Mouse (Mus musculus) lung, postnatal 14 days (tissue): ENCODE data around the gene Plcb2.
A peak's percentile ranks its signal among the peaks of the same experiment; 100 is the strongest.

ENCODE experiments used
- DNase-seq: peaks from one replicate; pipeline ENCODE4 v3.0.0; 2021

Plcb2 gene

DNA sequence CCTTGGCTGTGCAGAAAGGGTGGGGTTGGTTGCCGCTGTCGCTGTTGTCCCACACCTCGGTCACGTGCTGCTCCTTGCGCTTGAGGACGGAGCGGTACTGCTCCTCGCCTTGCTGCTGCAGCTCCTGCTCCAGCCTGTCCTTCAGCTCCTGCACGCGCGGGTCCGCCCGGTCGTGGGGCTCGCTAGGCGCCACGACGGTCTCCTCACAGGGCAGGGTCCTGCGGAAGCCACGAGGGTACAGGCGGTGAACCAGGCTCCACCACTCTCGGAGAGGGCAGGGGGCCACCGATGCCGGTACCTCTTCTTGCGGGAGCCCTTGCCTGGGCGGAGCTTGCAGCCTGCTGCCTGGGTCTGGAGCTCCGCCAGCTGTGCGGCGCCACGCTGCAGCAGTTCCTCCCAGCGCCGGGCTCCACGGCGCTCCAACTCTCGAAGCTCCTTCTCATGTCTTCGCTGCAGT lies 17.2 kb downstream of the Plcb2 start:
- DNase-seq: peak; percentile 54

GRCm38 (mm10) chr2:118709655-118710221 lies 18.5 kb downstream of the Plcb2 start:
- no peak for DNase-seq

DNA sequence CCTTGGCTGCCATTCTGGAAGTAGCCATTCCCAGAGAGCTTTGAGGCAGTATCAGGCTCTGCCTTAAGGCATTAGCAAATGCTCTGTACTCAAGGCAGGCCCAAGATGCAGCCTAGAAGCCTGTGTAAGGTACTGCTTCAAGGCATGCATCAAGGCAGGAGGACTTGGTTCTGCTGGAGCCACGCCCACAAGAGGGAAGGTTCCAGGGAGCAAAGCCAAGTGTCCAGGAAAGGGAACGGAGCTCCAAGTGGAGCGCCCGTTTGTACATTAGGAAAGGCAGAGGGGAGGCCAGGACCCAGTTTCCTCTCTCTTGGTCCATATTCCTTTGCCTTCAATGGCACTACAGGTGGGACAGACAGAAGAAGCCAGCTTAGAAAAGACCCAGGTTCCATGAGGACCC lies 19.8 kb downstream of the Plcb2 start:
- DNase-seq: no peak

DNA sequence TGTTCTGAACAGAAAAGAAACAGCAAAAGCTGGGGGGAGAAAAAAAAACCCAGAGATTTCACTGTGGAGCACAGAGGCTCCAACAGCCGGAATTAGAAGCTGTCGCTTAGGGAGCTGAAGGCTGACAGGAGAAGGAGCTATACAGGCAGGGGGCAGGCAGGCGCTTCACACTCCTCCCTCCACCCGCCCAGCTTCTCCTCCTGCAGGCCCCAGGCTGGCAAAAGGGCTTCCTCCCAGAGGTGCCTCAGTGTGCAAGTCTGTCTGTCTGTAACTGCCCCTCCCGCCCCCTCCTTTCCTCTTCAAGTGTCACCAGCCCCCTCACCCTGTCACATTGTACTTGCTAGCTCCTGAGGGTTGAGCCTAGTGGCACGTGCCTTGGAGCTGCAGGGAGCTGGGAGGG lies 21.8 kb downstream of the Plcb2 start:
- no peak for DNase-seq

GRCm38 (mm10) chr2:118703913-118704730 lies 24.1 kb downstream of the Plcb2 start, which contains the start of gene Ankrd63:
TSS of gene Ankrd63 (minus strand) at chr2:118703963.
- DNase-seq: no peak

GRCm38 (mm10) chr2:118702883-118703761 lies 25.1 kb downstream of the Plcb2 start:
- DNase-seq: peak; percentile 57

GRCm38 (mm10) chr2:118701971-118702882 lies 26.0 kb downstream of the Plcb2 start:
- DNase-seq: no peak

DNA sequence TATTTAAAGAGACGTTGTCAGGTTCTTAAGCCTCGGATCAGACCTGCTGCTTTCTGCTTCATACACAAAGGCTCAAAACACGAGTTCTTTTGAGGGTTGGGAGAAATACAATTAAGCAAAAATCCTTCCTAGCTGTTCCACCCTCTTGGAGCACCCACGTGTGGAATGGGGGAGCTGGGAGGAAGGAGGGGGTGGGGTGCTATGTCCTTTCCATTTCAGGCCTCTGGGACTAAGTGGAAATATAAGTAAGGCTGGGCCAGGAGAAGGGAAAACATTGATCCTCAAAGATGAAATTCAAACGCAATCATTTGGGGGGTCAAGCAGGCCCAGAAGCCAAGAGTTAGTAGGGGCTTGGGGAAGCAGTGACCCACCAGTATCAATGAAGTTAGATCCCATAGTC lies 27.1 kb downstream of the Plcb2 start:
- DNase-seq: no peak

DNA sequence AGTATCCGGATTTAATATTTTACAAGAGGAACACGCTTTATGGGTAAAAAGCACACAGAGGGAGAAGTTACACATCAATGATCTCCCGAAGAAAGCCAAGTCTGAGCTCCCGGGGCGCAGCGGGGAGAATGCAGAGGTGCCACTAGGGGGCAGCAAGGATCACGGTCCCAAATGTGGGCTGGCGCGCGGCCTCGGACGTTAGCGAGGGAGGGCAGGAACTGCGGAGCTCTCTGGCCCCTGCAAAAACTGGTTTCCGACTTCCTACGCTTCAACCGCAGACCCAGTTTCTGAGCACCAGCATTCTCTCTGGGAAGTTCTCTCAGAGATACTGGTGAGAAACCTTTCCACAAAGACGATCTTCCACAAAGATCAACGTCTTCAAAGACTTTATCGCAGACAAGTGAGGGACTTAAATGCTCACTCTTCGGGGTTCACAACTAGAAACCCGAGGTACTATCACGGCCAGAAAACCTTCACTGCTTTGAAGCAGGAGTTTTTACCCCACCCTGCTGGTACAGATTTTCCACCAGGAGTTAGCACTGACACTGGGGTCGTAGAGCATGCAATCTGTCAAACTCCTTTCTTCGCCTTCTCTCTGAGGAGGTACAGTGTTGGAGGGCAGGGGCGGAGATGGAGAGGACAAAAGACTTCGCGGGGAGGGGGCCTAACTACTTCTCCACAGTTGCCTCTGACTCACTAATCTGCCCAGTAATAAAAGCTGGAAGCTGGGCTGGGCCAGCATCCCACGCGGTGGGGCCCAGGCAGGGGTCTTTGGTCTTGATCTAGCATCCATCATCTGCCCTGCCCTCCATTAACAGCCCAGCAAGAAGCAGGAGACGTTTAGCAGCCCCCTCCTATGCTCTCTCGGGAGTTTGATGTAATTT lies 27.8 kb downstream of the Plcb2 start:
- peak; percentile 93 for DNase-seq

GRCm38 (mm10) chr2:118697955-118698354 lies 30.3 kb downstream of the Plcb2 start:
- DNase-seq: no peak

DNA sequence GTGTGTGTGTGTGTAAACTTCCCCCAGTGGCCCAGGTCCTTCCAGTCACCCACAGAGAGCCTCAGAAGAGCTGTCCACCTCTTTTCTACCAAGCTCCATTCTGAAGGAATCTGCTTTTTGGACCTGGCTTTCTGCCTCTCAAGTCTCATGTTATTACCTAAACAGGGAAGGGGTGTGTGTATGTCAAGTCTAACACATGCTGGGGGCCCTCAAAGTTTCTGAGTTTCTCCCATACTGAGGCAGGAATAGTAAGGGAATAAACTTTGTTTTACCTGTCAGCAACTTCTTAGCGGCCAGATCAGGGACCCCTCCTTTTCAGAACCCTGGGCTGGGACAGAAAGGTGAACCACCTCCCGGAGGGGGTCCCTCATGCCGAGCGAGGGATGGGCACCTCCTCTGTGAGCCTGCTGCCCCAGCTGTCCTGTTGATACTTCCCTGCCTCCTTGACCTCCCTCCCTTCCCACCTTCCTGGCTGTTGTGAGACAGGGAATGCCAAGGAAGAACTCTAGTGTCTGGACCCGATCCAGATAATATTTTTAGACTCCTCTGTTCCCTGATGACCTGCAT lies 30.8 kb downstream of the Plcb2 start:
- no peak for DNase-seq

DNA sequence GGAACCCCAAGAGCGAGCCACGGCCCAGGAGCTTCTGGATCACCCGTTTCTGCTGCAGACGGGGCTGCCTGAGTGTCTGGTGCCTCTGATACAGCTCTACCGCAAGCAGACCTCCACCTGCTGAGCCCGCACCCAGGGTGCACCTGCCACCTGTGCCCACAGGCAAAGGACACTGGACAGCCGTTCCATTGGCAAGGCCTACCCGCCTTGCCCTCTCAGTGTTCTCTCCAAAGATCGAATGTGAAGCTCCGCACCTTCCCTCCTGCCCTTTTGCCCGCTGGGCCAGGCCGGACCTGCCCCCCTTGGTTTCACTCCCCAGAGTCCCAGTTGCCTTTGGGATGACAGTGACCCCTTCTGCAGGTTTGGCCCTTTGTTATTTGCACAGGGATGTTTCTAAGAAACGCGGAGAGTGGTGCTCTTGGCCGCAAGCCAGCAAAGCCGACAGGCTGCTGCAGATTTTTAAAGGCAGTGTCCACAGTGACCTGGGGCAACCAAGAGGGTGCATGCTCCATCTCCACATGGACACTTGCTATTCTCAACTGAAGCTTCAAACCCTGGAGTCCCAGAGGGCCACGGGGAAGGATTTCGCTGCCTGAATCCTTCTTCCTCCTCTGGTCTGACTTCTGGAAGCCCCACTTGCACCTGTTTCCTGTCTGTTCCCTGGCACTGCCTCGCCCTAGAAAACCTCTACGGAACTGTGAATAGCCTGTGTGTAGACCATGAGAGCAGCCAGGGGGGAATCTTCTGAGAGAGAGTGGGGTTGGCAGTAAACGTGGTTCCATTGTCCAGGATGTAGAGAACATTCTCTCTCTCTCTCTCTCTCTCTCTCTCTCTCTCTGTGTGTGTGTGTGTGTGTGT lies 31.6 kb downstream of the Plcb2 start:
- no peak for DNase-seq

- peak; percentile 70 for DNase-seq
Observed at GRCm38 (mm10) chr2:118695677-118696232, 32.5 kb downstream of the Plcb2 start.

- no peak for DNase-seq
Observed at GRCm38 (mm10) chr2:118693370-118693966, 34.8 kb downstream of the Plcb2 start.

DNA sequence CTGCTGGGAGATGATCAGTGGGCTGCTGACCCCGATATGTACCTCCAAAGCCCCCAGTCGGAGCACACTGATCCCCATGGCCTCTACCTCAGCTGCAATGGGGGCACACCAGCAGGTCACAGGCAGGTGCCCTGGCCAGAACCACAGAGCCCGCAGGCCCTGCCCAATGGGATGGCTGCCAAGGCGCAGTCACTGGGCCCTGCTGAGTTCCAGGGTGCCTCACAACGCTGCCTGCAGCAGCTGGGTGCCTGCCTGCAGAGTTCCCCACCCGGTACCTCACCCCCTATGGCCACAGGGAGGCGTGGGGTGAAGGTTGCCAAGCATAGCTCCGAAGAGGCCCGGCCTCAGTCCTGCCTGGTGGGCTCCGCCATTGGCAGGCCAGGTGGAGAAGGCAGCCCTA lies 38.4 kb downstream of the Plcb2 start:
- no peak for DNase-seq

DNA sequence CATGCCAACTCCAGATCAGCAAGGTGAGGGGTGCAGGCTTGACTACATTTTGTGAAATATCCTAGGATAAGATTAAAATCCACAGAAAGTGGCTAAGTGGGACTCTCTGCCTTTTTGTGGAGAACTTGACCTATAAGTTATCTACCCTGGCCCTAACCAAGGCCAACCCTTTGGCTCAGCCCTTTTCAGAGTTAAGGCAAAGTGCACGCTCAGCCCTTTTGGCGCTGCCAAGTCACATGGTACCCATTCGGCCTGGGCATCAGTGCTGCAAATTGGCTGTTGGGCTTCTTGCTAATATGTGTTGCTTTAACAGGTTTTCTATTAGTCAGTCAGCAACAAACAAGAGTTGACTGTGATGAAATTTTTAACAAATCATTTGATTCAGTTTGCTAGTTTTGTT lies 40.4 kb downstream of the Plcb2 start:
- DNase-seq: no peak

- DNase-seq: no peak
Observed at GRCm38 (mm10) chr2:118686693-118687092, 41.5 kb downstream of the Plcb2 start.

- DNase-seq: no peak
Observed at GRCm38 (mm10) chr2:118685088-118685487, 43.1 kb downstream of the Plcb2 start.
